Mouse (Mus musculus): ENCODE data around the gene Zfp326.
"Not testable (repeated sequence)": the region's sequence is repeated elsewhere in the genome, so short reads cannot be mapped to it uniquely, and the experiment has no call there.

Gene Zfp326

GRCm38 (mm10) chr5:105876068-105876924 is at the start of gene Zfp326:
Zfp326 (plus strand) TSS chr5:105876565.
- DNase-seq (ENCODE audit: low read depth, low spot score): peak; percentile 94

- no peak for DNase-seq (ENCODE audit: low read depth, low spot score)
Observed at GRCm38 (mm10) chr5:105826916-105827510, 49.4 kb upstream of the Zfp326 start.

- DNase-seq (ENCODE audit: low read depth, low spot score): no peak
Observed at GRCm38 (mm10) chr5:105828050-105828449, 48.3 kb upstream of the Zfp326 start.

DNA sequence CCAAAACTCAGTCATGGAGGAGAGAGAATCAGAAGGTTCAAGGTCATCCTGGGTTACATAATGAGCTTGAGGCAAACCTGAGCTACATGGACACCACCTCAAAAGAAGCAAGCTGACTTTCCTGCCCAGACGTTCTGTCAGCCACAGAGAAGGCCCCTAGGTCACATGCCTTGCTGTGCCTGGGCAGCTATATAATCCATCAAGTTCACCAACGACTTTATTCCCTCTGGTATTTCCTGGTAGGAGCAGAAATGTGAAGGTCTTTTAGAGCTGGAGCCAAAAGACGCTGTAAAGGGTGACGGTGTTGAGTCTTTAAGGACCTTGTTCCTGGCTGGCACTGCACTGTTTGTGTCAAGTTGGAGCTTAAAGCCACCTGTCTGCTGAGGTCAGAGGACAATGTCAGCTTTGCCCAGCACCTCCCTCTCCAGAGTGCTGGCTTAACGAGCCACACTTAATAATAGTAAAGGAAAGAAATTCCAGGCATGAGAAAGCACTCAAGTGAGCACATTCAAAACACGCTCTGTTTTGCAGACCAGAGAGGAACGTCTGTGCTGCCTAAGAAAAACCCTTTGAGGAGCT is 47.3 kb upstream of the Zfp326 start:
- no peak for DNase-seq (ENCODE audit: low read depth, low spot score)

DNA sequence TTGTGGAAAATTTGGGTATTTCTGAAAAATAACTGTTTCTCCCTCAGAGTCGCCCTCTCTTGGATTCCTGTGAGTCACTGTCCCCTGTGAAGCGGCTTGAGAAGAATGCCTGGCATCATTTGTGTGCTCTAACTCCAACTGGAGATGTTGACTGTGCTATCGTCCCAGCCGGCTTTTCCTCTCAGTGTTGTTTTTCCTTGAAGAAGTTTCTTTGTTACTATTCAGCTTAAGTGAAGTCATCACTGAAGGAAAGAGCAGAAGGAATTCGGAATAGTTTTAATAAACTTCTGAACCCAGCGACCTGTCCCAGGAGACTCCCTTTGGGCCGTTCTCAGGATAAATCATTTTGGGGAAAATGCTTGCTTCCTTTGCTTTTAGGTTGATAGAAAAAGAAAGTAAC is 44.2 kb upstream of the Zfp326 start:
- peak; percentile 18 for DNase-seq (ENCODE audit: low read depth, low spot score)

DNA sequence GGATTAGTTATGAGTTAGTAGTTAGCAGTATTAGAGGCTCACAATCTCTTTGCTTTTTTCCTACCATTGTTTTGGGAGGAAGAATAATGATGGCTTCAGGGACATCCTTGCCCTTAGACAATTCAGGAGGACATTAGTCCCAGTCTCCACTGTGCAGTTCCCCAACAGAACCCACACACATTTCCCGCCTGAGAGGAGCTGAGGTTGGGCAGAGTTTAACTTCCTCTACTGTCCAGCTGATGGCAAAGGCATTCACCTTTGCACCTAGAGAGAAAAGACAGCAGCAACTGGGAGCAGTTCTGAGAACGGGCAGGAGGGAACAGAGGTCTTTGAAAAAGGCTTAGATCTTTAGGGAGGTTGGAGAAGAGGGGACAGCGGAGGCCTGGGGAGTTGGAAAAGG is 42.4 kb upstream of the Zfp326 start:
- DNase-seq (ENCODE audit: low read depth, low spot score): no peak

DNA sequence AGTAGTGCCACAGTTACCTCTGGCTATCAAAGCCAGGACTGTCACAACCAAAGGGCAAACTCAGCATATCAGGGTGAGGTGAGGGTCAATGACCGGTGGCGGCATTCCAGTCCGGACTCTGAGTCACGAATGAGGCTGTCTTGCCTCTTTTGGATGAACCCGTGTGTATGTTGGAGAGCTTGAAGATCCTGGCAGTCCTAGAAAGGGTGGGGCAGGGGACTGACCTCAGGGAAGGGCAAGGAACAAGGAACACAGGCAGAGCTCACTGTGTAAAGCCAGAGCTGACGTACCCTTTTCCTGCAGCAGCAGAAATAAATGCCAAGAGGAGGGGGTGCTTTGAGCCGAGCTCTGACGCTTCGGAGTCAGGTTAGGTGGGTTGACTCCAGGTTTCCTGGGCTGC is 40.4 kb upstream of the Zfp326 start:
- DNase-seq (ENCODE audit: low read depth, low spot score): no peak

- no peak for DNase-seq (ENCODE audit: low read depth, low spot score)
Observed at GRCm38 (mm10) chr5:105839740-105840310, 36.5 kb upstream of the Zfp326 start.

GRCm38 (mm10) chr5:105844044-105844753 is 32.2 kb upstream of the Zfp326 start:
- no peak for DNase-seq (ENCODE audit: low read depth, low spot score)

- DNase-seq (ENCODE audit: low read depth, low spot score): no peak
Observed at GRCm38 (mm10) chr5:105845041-105845440, 31.3 kb upstream of the Zfp326 start.

- DNase-seq (ENCODE audit: low read depth, low spot score): no peak
Observed at GRCm38 (mm10) chr5:105847726-105848125, 28.6 kb upstream of the Zfp326 start.

GRCm38 (mm10) chr5:105849222-105849621 is 27.1 kb upstream of the Zfp326 start:
- no peak for DNase-seq (ENCODE audit: low read depth, low spot score)

- DNase-seq (ENCODE audit: low read depth, low spot score): no peak
Observed at GRCm38 (mm10) chr5:105849643-105850042, 26.7 kb upstream of the Zfp326 start.

DNA sequence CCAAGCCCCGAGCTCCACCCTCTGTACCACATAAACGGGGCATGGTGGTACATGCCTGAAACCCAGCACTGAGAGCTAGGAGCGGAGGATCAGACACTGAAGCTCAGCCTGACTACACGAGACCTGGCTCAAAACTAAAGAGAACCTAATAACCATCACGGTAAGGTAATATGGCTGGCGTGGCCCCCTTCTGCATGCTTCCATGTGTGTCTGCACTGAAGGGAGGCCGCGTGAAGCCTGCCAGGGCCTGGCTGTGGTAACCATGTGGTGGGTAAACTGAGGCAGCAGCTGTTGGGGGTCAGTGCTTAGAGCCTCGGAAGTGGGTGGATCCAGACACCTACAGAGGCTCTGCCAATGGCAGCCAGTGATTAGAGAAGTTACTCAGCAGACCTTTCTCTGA is 23.1 kb upstream of the Zfp326 start:
- DNase-seq (ENCODE audit: low read depth, low spot score): no peak

DNA sequence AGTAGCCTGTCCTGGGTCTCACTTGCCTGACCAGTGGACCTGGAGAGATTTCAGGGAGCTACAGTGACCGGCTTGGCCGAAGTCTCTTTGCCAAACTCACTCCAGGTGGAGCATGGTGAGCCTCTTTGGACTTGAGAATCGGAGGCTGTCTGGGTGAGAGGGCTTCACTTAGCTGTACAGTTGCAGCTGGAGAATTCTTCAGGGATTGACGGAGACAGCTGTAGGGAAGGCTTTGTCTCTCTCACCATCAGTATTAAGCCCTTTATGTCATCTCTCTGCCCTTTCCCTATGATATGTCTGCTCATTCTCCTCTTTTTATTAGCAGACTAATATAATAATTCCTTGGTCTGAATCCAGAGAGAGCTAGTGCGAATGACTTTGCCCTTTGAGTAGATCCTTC is 18.9 kb upstream of the Zfp326 start:
- DNase-seq (ENCODE audit: low read depth, low spot score): no peak

DNA sequence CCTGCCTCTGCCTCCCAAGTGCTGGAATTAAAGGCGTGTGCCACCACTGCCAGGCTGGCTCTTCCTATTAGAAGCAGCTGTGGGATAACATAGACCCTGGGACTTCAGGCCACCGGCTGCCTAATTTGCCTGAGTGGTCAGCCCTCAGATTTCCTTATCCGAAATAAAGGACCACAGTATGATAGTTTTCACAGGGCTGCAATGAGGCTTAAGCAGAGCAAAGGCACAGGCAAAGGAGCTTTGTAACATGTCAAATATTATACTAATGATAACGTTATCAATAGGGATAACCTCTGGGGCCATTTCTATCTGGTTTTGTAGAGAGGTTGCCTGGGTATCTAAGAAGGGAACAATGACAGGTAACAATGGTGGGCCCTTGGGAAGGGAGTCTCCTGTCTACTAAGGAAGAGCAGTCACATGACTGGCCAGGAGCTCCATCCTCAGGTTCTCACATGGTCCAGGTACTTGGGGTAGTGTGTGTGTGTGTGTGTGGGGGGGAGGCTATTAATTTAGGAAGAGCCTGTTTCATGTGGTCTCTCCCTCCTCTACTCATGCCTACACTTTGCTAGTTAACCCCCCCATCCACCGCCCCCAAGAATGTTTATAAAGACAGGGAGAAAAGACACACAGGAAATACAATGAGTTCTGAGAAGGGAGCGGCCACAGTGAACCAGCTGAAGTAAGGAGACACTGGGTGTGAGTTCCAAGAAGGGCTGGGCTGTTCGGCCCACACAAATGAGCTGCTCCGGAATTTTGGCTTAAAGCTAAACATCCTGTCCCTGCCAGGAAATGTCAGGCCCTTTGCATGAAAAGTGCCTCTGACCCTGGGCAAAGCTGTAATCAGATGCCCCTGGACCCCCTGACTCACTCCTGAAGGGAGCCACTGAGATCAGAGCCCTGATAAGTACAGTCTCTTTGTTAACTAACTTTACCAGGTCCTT is 17.3 kb upstream of the Zfp326 start:
- no peak for DNase-seq (ENCODE audit: low read depth, low spot score)

DNA sequence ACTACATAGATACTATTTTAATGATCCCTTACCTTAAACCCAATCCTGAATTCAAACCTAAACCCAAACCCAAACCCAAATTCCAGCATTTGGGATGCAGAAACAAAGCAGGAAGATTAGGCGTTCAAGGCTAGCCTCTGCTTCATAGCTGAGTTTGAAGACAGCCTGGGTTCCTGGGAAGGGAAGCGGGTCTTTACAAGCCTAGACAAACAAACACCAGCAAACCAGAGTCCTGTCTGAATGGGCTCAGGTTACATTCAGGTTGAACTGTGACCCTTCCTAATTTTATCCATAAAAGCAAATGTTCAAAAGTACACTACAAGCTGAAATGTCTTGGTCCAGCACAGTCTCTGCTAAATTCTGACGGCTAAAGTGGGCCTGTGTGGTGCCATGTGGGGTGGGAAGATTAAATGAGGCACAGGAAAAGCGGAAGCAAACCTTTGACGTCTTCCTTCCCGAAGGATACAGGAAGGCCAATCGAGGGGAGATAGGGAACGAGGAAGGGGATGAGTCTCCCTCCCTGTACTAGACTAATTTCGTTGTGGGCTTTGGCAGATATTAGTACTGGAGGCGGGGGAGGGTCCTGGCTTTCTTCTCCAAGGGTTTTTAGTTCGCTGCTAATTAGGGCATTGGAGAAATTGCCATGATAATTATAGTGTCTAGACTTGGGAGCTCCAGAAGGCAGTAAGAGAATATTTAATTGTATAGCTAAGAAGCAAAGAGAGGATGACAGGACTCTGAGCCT is 16.5 kb upstream of the Zfp326 start:
- DNase-seq (ENCODE audit: low read depth, low spot score): no peak

DNA sequence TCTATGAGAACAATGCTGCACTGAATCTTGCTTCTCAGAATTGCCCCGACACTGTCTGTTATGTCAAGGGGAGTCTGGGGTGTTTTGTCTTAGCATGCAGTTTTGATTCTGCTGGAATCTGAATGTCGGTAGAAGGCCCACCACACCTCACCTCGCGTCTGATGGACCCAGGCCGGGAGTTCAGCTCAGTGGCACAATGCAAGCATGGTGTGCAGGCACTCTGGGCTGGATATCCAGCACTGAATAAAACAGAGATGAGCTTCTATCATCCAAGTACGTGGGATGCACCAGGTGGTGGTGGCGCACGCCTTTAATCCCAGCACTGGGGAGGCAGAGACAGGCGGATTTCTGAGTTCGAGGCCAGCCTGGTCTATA is 15.9 kb upstream of the Zfp326 start:
- DNase-seq (ENCODE audit: low read depth, low spot score): no peak

GRCm38 (mm10) chr5:105861616-105862015 is 14.7 kb upstream of the Zfp326 start:
- DNase-seq (ENCODE audit: low read depth, low spot score): no peak

DNA sequence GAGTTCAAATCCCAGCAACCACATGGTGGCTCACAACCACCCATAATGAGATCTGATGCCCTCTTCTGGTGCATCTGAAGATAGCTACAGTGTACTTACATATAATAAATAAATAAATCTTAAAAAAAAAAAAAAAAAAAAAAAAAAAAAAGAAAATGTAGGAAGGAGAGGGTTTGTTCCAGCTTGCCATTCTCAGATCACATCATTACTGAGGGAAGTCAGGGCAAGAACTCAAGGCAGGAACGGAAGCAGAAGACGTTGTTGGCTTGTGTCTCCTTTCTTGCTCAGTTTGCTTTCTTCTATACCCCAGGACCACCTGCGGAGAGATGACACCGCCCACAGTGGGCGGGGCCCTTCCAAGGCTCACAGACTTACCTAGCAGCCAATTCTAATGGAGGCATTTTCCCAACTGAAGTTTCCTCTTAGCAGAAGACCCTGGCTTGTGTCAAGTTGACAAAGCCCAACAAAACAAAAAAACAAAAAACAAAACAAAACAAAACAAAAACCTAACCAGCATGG is 11.2 kb upstream of the Zfp326 start:
- not testable (repeated sequence) for DNase-seq (ENCODE audit: low read depth, low spot score)

Data from mesoderm, embryonic 11.5 days (tissue).